Mouse (Mus musculus): ENCODE results near the gene Fitm1. TPM values are rescaled to one million over a fixed set of nuclear protein-coding genes. Genes with fewer than 3 reads are reported as not detected.

Fitm1 gene
- 0.26 and 0.34 TPM in 2 replicates for polyA plus RNA-seq (2016; fragmentation: Nextera tagmentation; extraction: Ambion mirVana)

- DNase-seq (ENCODE audit: low spot score), result no peak
- H3K27me3 ChIP-seq (ENCODE audit: insufficient read depth, poor library complexity, severe bottlenecking), result no peaks in the 10 kb centered on the region
- 77% methylated on average over 8 of the region's 8 CpGs for WGBS
- no peak within 1 kb of the TSS for H3K4me3 ChIP-seq
- H3K36me3 ChIP-seq, result peaks cover 12% of the 10 kb centered on the region
- no peaks in the 10 kb centered on the region for H3K9me3 ChIP-seq
- H3K27ac ChIP-seq, result no peak within 1 kb of the TSS
- peaks cover 37% of the 10 kb centered on the region for H3K4me1 ChIP-seq (replicated peaks)
Observed at GRCm38 (mm10) chr14:55575302-55575701, at the start of gene Fitm1. Fitm1 (plus strand) TSS chr14:55575617.

- Histone ChIP-seq H3K27ac (no peak overlapping the region), H3K36me3 (no peaks in the 10 kb centered on the region), H3K4me1 (replicated peaks) (no peaks in the 10 kb centered on the region), H3K9me3 (no peaks in the 10 kb centered on the region), H3K4me3 (no peak overlapping the region), H3K27me3 (ENCODE audit: insufficient read depth, poor library complexity, severe bottlenecking) (peaks cover 44% of the 10 kb centered on the region)
- DNase-seq (ENCODE audit: low spot score), result no peak
- WGBS, result 81% methylated on average over 2 of the region's 2 CpGs
Observed at GRCm38 (mm10) chr14:55526674-55527073, 48.7 kb upstream of the Fitm1 start.

GRCm38 (mm10) chr14:55527940-55528339 is 47.5 kb upstream of the Fitm1 start:
- Histone ChIP-seq H3K9me3 (no peaks in the 10 kb centered on the region), H3K27ac (no peak overlapping the region), H3K27me3 (ENCODE audit: insufficient read depth, poor library complexity, severe bottlenecking) (peaks cover 32% of the 10 kb centered on the region), H3K4me3 (no peak overlapping the region), H3K4me1 (replicated peaks) (no peaks in the 10 kb centered on the region), H3K36me3 (no peaks in the 10 kb centered on the region)
- WGBS, result 24% methylated on average over 3 of the region's 3 CpGs
- no peak for DNase-seq (ENCODE audit: low spot score)

- peak; percentile 42 for DNase-seq (ENCODE audit: low spot score)
- H3K27me3 ChIP-seq (ENCODE audit: insufficient read depth, poor library complexity, severe bottlenecking), result no peaks in the 10 kb centered on the region
- no peak overlapping the region for H3K4me3 ChIP-seq
- no peak overlapping the region for H3K27ac ChIP-seq
- H3K36me3 ChIP-seq, result no peaks in the 10 kb centered on the region
- 55% methylated on average over 6 of the region's 6 CpGs for WGBS
- no peaks in the 10 kb centered on the region for H3K9me3 ChIP-seq
- peaks cover 18% of the 10 kb centered on the region for H3K4me1 ChIP-seq (replicated peaks)
Observed at GRCm38 (mm10) chr14:55536116-55536745, 39.2 kb upstream of the Fitm1 start.

GRCm38 (mm10) chr14:55540067-55540786 is 35.2 kb upstream of the Fitm1 start, which contains the start of gene Pck2:
Pck2 (plus strand) TSS chr14:55540266.
- H3K9me3 ChIP-seq, result no peaks in the 10 kb centered on the region
- H3K27me3 ChIP-seq (ENCODE audit: insufficient read depth, poor library complexity, severe bottlenecking), result no peaks in the 10 kb centered on the region
- peak; percentile 81 for DNase-seq (ENCODE audit: low spot score)
- H3K4me3 ChIP-seq, result peak within 1 kb of the TSS; percentile 74
- under 1% methylated on average over 32 of the region's 32 CpGs for WGBS
- peaks cover 14% of the 10 kb centered on the region for H3K36me3 ChIP-seq
- H3K4me1 ChIP-seq (replicated peaks), result peaks cover 22% of the 10 kb centered on the region
- H3K27ac ChIP-seq, result peak within 1 kb of the TSS; percentile 90

GRCm38 (mm10) chr14:55540787-55541321 is 34.6 kb upstream of the Fitm1 start:
- Histone ChIP-seq H3K27ac (peak overlapping the region; percentile 90), H3K36me3 (peaks cover 21% of the 10 kb centered on the region), H3K4me1 (replicated peaks) (peaks cover 22% of the 10 kb centered on the region), H3K9me3 (no peaks in the 10 kb centered on the region), H3K27me3 (ENCODE audit: insufficient read depth, poor library complexity, severe bottlenecking) (no peaks in the 10 kb centered on the region), H3K4me3 (peak overlapping the region; percentile 74)
- peak; percentile 46 for DNase-seq (ENCODE audit: low spot score)
- 9% methylated on average over 10 of the region's 10 CpGs for WGBS

GRCm38 (mm10) chr14:55542268-55542667 is 33.1 kb upstream of the Fitm1 start:
- 95% methylated on average over 12 of the region's 12 CpGs for WGBS
- Histone ChIP-seq H3K4me3 (no peak overlapping the region), H3K4me1 (replicated peaks) (peaks cover 22% of the 10 kb centered on the region), H3K9me3 (no peaks in the 10 kb centered on the region), H3K27me3 (ENCODE audit: insufficient read depth, poor library complexity, severe bottlenecking) (no peaks in the 10 kb centered on the region), H3K36me3 (peaks cover 32% of the 10 kb centered on the region), H3K27ac (no peak overlapping the region)
- DNase-seq (ENCODE audit: low spot score), result no peak

GRCm38 (mm10) chr14:55544334-55544733 is 31.1 kb upstream of the Fitm1 start:
- WGBS, result 93% methylated on average over 9 of the region's 9 CpGs
- H3K27ac ChIP-seq, result no peak overlapping the region
- no peak for DNase-seq (ENCODE audit: low spot score)

GRCm38 (mm10) chr14:55550191-55550590 is 25.2 kb upstream of the Fitm1 start:
- H3K9me3 ChIP-seq, result no peaks in the 10 kb centered on the region
- no peaks in the 10 kb centered on the region for H3K4me1 ChIP-seq (replicated peaks)
- DNase-seq (ENCODE audit: low spot score), result no peak
- WGBS, result 90% methylated on average over 6 of the region's 6 CpGs
- no peak overlapping the region for H3K4me3 ChIP-seq
- H3K36me3 ChIP-seq, result peaks cover 44% of the 10 kb centered on the region
- no peaks in the 10 kb centered on the region for H3K27me3 ChIP-seq (ENCODE audit: insufficient read depth, poor library complexity, severe bottlenecking)
- H3K27ac ChIP-seq, result no peak overlapping the region

More at GRCm38 (mm10) chr14:55544334-55544733, 31.1 kb upstream of the Fitm1 start:
- H3K4me1 ChIP-seq (replicated peaks), result peaks cover 22% of the 10 kb centered on the region
- H3K27me3 ChIP-seq (ENCODE audit: insufficient read depth, poor library complexity, severe bottlenecking), result no peaks in the 10 kb centered on the region
- H3K4me3 ChIP-seq, result no peak overlapping the region
- peaks cover 52% of the 10 kb centered on the region for H3K36me3 ChIP-seq
- H3K9me3 ChIP-seq, result no peaks in the 10 kb centered on the region

- Histone ChIP-seq H3K9me3 (no peaks in the 10 kb centered on the region), H3K4me3 (no peak overlapping the region), H3K36me3 (peaks cover 32% of the 10 kb centered on the region), H3K27ac (no peak overlapping the region), H3K27me3 (ENCODE audit: insufficient read depth, poor library complexity, severe bottlenecking) (no peaks in the 10 kb centered on the region), H3K4me1 (replicated peaks) (no peaks in the 10 kb centered on the region)
- DNase-seq (ENCODE audit: low spot score), result no peak
- 70% methylated on average over 5 of the region's 5 CpGs for WGBS
Observed at GRCm38 (mm10) chr14:55551347-55551746, 24.1 kb upstream of the Fitm1 start.

- H3K27ac ChIP-seq, result no peak overlapping the region
- WGBS, result 92% methylated on average over 8 of the region's 8 CpGs
- H3K4me3 ChIP-seq, result no peak overlapping the region
- no peaks in the 10 kb centered on the region for H3K9me3 ChIP-seq
- H3K27me3 ChIP-seq (ENCODE audit: insufficient read depth, poor library complexity, severe bottlenecking), result no peaks in the 10 kb centered on the region
- DNase-seq (ENCODE audit: low spot score), result no peak
- peaks cover 29% of the 10 kb centered on the region for H3K36me3 ChIP-seq
- peaks cover under 1% of the 10 kb centered on the region; the same call in 1 of the 2 replicates for H3K4me1 ChIP-seq (replicated peaks)
Observed at GRCm38 (mm10) chr14:55551794-55552193, 23.6 kb upstream of the Fitm1 start.

GRCm38 (mm10) chr14:55554635-55555034 is 20.8 kb upstream of the Fitm1 start:
- no peak overlapping the region for H3K4me3 ChIP-seq
- H3K36me3 ChIP-seq, result 0 out of 2 replicates have a peak, but pooled peaks cover 2% of the 10 kb centered on the region
- no peak for DNase-seq (ENCODE audit: low spot score)
- H3K27ac ChIP-seq, result no peak overlapping the region
- H3K27me3 ChIP-seq (ENCODE audit: insufficient read depth, poor library complexity, severe bottlenecking), result no peaks in the 10 kb centered on the region
- peaks cover 8% of the 10 kb centered on the region; the same call in 1 of the 2 replicates for H3K4me1 ChIP-seq (replicated peaks)
- H3K9me3 ChIP-seq, result no peaks in the 10 kb centered on the region

- H3K4me3 ChIP-seq, result no peak overlapping the region
- WGBS, result 86% methylated on average over 3 of the region's 3 CpGs
Observed at GRCm38 (mm10) chr14:55555788-55556187, 19.6 kb upstream of the Fitm1 start.

More at GRCm38 (mm10) chr14:55555788-55556187, 19.6 kb upstream of the Fitm1 start:
- H3K27ac ChIP-seq, result no peak overlapping the region
- no peak for DNase-seq (ENCODE audit: low spot score)
- H3K4me1 ChIP-seq (replicated peaks), result peaks cover 8% of the 10 kb centered on the region; the same call in 1 of the 2 replicates
- no peaks in the 10 kb centered on the region for H3K9me3 ChIP-seq
- H3K27me3 ChIP-seq (ENCODE audit: insufficient read depth, poor library complexity, severe bottlenecking), result no peaks in the 10 kb centered on the region
- no peaks in the 10 kb centered on the region for H3K36me3 ChIP-seq
